Mouse (Mus musculus) MN1 (cell line): ENCODE measurements around the gene Aifm3.
"Not testable (repeated sequence)": the region's sequence is repeated elsewhere in the genome, so short reads cannot be mapped to it uniquely, and the experiment has no call there.

Experiments used
- DNase-seq: peaks from one replicate; pipeline ENCODE4 v3.0.0-alpha.2; 2016; ENCODE audit warnings: low spot score

The Aifm3 gene

DNA sequence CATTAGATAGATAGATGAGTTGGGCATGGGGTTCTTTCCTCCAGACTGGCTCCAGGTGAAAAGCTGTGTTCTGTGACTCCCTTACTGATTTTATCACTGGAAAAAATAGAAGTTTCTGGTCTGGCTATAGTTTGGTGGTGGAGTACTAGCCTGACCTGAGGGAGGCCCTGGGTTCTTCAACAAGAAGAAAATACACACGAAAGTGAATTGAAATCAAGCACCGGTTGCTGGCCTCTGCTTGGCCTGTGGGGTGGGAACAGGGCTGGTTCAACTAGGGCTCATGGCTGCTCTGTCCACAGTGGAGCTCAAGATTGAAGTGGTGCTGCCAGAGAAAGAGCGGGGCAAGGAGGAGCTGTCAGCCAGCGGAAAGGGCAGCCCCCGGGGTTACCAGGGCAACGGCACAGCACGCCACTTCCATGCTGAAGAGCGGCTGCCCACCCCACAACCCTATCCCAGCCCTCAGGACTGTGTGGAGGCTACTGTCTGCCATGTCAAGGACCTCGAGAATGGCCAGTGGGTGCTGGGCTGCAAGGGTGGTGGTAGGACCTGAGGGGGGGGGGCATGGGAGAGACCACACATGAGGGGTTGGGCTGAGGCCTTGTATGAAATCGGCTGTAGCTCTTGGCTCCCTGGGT is 10.0 kb downstream of the Aifm3 start:
- DNase-seq = no peak

DNA sequence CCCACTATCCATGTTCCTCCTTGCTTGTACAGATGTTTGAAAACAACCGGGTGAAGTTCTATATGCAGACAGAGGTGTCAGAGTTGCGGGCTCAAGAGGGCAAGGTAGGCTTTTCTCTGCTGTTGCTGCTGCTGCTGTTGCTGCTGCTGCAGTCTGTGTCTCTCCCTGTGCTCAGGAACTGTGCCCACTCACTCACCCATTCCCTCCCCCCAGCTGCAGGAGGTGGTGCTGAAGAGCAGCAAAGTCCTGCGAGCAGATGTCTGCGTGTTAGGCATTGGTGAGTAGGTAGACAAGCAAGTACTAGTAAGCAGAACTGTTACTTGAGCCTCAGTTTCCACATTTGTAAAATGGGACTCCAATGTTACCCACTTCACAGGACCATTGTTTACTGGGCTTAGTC is 13.3 kb downstream of the Aifm3 start:
- no peak for DNase-seq

DNA sequence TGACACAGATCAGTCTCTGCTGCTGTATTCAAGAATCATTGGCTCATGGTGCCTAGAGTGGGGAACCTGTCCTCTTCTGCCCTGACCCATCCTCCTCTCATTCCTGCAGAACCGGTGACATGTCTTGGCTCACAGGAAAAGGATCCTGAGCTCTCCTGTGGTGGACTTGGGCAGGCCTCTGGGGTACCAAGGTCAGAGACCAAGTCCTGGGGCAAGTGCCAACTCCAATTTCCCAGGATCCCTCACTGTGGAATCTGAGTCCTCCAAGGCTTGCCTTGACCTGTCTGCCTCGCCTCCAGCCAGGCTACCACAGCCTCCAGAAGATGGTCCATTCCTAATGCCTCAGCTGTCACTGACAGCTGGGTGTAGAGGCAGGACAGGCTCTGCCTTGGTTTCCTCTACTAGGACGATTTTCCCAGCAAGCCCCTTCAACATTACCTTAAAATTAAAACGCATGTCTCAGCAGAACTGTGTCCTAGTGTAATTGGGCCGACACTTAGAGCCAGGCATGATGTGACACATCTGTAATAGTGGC is 17.7 kb downstream of the Aifm3 start:
- no peak for DNase-seq

DNA sequence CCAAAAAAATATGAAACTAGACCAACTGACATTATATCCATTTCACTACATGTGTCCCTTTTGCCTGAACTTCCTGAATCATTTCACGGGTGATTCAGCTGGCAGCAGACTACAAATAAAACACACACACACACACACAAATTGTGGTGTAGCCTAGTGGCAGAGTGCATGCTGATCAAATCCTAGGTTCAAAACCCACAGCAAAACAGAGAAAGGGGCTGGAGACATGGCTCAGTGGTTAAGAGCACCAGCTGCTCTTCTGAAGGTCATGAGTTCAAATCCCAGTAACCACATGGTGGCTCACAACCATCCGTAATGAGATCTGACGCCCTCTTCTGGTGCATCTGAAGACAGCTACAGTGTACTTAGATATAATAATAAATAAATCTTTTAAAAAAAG is 18.6 kb downstream of the Aifm3 start:
- not testable (repeated sequence) for DNase-seq

DNA sequence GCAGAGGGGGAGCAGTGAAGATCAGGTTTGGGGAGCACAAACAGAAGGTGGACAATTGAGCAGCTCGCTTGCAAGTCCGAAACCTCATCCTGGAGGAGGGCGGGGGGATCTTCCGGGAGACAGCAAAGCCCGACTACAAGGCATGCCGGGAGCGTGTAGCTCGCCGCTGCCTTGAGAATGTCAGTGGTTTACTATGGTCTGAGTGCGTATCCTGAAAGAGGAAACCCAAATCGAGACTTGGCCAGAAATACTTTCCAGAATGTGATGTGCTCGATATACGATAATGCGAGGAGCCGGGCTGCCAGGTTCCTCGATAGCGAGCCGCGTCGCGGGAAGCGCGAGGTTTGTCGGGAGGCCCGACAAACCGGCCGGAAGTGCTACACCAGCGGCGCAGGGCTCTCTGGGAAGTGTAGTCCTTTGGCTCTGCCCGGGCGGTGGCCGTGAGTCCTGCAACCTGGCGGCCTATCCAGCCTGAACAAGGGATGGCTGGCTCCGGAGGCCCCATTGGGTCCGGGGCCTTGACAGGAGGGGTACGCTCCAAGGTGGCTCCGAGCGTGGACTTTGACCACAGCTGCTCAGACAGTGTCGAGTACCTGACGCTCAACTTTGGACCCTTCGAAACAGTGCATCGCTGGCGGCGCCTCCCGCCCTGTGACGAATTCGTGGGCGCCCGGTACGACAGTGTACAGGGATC is 19.3 kb downstream of the Aifm3 start, which contains the start of gene Lztr1:
Gene Lztr1 (plus strand): TSS at position 143 of the 694 bp plus-strand sequence.
- DNase-seq = peak; percentile 94

DNA sequence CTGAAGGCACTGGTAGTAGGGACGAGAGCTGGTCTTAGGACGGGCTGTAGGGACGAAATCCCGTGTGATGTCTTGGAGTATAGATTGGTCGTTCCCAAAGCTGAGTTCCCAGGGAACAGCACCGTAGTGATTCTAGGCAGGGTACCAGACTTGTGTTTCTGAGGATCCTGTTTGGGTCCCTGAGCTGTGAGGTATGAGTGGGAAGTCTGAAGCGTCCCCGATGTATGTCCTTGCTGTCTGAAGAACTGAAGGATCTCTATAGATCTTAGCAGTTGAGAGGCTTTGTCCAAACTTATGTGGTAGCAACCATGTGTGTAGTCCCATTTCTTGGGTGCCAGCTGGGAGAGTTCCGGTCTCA is 19.8 kb downstream of the Aifm3 start:
- DNase-seq = no peak

DNA sequence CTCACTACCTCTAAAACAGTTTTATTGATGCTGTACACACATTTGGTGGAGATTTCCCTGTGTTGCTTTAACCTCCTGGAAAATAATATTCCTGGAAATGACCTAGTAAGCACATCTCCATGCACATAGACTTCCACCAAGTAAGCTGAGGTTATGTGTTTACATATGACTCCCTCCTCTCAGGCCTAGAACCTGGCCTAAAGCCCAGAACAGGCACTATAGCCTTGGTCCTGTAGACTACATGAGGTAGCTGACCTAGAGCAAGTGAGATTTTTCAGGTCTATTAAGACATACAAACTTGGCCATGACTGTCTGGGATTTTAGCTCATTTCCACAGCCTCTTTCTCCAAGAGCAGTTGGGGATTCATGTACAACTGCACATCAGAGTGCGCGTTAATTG is 20.7 kb downstream of the Aifm3 start:
- DNase-seq = no peak

DNA sequence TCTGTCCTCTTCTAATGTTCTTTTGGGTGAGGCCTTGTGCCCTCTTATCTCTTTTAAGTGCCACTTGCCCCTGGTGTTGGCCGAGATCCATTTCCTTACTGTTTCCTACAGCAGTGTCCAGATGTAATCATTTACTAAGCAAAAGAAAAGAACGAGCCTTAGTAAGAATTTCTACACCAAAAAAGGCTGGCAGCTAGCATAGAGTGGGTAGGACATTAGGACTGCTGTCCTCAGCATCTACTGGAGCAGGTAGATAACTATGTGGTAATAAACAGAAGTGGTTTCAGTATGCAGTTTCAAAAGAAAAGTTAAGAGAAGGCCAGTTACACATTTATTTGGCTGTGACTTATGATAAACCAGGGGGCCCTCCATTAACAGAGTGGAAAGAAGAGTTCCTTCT is 21.3 kb downstream of the Aifm3 start:
- no peak for DNase-seq

DNA sequence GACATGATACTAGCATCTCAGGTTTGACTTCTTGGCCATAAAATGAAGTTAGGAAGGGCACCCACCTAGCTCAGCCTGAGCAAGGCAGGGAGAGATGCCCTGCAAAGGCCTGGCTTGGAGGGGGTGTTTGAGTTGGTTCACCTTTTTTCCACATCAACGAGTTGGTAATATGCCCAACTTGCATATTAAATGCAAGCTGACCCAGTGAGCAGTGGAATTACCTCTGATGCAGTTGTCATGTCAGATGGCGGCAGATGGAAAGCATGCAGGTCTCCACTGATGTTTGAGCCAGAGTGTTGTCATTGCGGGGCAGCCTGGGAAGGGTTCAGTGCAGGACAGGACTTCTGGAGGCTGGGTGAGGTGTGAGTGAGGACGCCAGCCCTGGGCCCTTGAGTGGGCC is 22.0 kb downstream of the Aifm3 start:
- no peak for DNase-seq

DNA sequence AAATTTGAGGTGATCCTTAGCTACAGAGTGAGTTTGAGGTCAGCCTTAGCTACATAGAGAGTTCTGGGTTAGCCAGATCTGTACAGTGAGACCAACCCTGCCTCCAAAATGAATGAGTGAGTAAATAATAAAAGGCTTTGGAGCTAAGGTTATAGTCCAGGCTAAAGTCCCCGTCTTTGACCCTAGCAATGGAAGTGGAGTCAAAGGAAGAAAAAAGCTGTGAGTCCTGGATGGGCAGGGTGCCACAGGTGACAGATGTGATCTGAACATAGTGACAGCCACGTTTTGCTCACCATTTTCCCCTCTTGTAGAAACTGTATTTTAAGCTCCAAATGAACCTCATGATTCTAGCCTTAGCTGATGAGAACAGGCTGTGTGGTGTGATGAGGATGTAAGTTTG is 29.5 kb downstream of the Aifm3 start:
- no peak for DNase-seq

DNA sequence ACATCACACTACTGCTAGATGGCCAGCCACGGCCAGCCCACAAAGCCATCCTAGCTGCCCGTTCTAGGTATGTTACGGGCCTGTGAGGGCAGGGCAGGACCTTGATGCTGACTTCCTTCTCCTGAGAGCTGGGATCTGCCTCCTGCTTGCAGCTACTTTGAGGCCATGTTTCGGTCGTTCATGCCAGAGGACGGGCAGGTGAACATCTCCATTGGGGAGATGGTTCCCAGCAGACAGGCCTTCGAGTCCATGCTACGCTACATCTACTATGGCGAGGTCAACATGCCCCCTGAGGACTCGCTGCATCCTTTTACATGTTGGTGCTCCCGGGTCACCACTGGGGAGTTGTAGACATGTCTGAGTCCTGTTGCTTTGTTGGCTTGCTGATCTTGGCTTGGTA is 34.7 kb downstream of the Aifm3 start:
- DNase-seq = no peak

DNA sequence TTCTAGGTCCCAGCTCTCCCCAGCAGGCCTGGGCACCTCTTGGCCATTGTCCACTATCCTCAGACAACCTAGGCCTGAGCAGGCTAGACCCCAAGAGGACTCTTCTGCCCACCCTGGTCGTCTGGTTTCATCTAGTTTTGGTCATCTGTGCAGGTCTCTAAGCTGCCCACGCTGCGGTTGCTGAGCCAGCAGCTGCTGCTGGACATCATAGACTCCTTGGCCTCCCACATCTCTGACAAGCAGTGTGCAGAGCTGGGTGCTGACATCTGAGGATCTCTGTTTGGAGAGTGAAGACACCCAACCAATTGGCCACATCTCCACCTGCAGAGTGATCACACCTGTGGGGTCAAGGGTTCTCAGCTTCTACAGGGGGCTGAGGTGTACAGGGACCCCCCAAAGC is 36.1 kb downstream of the Aifm3 start:
- no peak for DNase-seq

DNA sequence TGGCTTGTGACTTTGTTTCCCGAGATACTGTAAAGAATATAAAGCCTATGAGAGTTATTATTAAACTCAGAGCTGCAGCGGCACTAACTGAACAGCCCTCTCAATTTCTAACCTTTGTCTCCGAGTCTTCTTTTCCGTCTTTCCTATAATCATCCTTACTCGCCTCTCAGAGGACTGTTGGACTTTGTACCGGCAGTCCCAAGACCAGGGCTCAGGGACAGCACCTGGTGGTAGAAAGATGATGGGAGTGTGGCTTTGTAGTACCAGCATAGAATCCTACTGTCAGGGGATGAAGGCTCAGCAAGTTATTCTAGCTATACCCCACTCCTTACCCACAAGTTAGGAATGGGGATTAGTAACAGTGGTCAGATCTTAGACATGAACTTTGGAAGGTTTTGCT is 36.8 kb downstream of the Aifm3 start:
- DNase-seq = no peak

DNA sequence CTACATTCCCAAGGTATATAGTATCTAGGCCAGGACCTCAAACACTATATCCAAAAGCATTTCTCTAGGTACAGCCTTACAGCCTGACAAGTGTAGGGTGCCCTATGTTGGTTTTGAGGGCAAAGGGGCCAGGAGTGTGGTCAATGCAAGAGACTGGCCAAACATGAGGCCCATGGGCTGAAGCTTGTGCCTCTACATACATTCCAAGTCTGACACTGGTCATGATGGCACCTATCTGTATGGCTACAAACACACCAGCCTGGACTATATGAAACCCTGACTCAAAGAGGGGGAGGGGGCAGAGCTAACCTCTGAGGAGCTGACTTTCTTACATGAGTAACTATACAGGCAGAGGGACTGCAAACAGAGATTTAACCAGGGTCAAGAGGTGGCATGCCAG is 38.2 kb downstream of the Aifm3 start:
- DNase-seq = no peak

DNA sequence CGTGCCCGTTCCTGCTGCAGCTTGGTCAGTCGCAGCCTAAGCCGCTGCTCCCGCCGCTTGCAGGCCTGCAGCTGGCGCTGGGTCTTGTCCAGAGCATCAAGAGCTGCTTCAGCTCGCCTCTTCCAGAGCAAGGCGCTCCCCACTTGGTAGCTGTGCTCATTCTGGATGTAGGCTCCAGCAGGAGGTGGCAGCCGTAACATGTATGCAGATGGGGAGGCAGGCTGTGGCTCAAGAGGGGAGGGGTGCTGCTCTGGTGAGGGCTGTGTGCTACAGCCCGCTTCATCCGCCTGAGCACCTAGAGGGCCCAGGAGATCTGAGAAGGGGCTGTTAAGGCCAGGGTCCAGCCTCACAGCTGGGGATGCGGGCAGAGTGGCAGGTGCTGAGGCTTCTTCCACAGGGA is 38.9 kb downstream of the Aifm3 start:
- no peak for DNase-seq

DNA sequence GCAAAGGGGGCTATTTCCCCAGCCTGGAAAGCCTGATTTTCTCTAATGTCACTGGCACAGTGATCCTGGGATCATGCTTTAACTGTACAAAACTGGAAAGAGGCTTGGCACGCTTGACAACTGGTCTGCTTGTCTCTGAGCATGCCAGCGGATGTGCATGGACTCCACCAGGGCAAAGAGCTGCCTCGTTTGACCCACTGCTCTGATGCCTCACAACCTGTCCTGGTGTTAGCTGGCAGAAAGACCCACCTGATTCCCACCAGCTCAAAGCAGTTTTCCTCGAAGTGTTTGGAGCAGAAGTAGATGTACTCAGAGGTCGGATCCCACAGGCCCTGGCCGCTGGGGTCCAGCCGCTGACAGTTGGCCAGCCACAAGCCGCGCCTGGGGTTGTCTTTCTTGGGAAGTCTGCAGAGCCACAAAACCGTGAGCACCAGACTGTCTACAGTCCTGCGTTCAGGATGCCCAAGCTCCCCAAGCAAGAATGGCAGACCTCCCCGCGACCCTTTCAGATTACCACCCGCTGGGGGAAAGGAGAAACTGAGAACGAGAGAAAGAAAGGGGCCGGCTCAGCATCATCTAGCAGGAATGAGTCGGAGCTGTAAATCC is 40.7 kb downstream of the Aifm3 start:
- DNase-seq = no peak

DNA sequence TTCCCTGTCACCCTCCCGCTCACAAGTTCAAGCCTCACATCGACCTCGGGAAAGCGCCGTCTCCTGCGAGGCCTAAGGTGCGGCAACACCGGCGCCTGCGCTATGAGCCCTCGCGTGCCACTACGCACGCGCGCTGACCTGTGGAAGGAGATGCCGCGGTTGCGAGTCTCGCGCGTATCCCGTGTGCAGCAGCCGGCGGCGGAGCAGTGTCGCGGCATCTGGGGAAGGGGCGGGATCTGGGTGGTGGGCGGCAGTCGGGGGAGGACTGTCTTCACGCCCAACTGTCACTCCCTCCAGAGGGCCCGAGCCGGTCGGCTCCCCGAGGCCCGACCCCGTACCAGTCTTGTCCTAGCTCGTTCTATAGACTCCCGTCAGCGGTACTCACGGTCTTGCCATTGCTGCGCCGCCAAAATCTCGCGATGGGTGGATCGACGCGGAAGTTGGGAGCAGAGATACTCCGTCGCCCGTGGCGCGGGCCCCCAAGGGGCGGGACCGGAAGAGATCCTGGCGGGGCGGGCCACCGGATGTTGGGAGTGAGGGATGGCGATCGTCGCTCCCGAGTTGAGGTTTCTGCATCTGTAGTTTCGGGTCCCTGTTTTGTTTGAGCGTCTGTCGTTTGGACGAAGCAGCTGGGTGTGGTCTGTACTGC is 41.4 kb downstream of the Aifm3 start, which contains the start of gene Thap7:
Gene Thap7 (minus strand): TSS at position 497 of the 649 bp plus-strand sequence.
- peak; percentile 98 for DNase-seq

DNA sequence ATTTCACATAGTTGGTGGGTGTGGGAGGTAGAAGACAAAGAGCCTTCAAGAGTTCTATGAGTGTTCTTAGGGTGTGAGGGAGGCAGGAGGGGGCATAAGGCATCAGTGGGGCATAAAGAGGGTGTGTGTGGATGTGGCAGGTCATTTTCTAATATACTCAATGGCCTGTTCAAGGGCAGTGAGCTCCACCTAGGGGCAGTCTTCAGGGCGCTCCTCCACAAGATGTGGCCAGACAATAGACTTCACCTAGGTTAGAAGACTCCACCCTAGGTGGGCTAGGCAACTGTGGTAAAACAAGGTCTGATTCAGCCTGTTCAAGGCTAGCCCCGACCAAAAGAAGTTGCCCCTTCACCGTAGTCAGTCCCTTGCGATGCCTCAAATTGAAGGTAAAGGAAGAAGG is 42.9 kb downstream of the Aifm3 start:
- peak; percentile 75 for DNase-seq

DNA sequence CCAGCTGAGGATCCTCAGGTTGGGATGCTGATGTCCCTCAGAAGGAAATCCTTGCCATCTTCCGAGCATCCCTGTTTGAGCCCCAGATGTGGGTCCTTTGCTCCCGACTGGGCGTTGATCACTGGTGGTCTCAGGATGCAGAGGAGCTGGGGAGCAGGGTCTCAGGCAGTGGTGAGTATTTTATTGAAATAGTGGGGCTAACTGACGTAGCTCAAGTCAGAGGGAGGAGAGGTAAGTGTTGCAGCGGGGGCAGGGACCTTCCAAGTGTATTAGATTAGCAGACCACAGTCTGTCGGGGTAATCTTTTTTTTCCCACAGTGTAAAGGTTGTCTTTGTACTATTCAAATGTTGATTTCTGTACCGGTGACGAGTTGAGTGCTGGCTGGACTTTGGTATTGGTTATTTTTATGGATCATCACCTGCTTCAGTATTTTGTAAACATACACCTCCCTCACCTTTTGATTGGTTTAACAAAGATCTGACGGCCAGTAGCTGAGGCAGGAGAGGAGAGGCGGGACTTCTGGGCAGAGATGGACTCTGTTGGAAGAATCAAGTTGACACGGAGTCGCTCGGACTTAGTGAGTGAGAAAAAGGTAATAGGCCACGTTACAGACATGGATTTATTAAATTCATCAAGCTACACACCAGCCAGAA is 43.4 kb downstream of the Aifm3 start:
- DNase-seq = no peak

DNA sequence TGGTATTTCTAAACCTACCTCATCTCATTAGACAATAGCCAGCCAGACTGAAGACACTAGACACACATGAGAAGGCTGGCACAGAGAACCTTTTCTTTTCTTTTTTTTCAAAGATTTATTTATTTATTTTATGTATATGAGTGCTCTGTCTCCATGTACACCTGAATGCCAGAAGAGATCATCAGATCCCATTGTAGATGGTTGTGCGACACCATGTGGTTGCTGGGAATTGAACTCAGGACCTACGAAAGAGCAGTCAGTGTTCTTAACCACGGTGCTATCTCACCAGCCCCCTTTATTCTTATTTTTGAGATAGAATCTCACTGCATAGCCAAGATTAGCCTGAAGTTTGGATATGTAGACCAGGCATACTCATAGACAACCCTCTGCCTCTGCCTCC is 47.2 kb downstream of the Aifm3 start:
- DNase-seq = no peak

DNA sequence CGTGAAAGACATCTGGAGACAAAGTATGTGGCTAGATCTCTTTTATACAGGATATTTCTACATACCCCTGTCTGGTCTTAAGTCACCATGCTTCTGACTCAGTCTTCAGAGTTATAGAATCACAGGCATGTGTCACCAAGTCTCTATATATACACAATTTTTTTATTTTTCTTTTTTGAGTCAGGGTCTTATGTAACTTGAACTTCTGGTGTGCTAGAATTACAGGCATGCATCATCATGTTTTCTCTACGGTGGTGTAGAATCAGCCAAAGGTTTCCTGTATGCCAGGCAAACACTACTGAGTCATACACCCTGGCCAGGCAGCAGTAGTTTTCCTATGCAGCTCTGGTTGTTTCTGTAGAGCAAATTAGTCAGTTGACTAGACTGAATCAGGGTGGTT is 53.2 kb downstream of the Aifm3 start:
- no peak for DNase-seq

DNA sequence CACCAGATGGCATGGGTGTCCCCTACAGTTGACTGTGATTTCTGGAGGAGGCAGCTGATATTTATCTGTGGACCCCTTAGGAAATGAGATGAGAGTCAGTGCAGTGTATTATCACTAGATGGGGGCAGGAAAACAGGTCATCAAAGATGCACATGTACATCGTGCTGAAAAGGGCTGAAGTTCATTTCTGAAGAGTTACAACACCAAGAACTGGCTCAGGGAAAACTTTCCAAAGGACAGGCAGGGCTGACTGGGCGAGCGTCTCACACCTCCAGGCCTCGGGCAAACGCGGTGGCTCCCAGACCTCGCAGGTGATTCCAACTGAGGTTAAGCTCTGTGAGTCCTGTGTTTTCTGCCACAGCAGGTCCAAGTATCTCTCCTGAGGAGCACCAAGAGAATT is 63.4 kb downstream of the Aifm3 start:
- no peak for DNase-seq
